Mouse (Mus musculus) hindbrain, embryonic 16.5 days (tissue): ENCODE results near the gene Nrxn3. TPM values are rescaled to one million over a fixed set of nuclear protein-coding genes. Genes with fewer than 3 reads are reported as not detected.

Source experiments
- ATAC-seq: fragments of 200-750 bp; cut with Nextera tagmentation; 2 replicates; pipeline ENCODE4 v1.8.0; 2017; ENCODE audit warnings: moderate TSS enrichment, moderate library complexity
- H3K27ac ChIP-seq: fragments of 300-500 bp; sonication (generic); 2 replicates; pipeline ENCODE4 v1.5.1; 2014; ENCODE audit warnings: low read depth, mild to moderate bottlenecking, control low read depth, low read length, moderate library complexity
- H3K27me3 ChIP-seq: fragments of 300-500 bp; sonication (generic); replicated peaks from 2 replicates; pipeline ENCODE4 v1.6.1; 2014; ENCODE audit warnings: low read length; ENCODE audit not compliant: control insufficient read depth, insufficient read depth
- H3K36me3 ChIP-seq: fragments of 300-500 bp; sonication (generic); 2 replicates; pipeline ENCODE4 v1.6.1; 2014; ENCODE audit warnings: mild to moderate bottlenecking, low read length, moderate library complexity, mixed read lengths; ENCODE audit not compliant: control insufficient read depth, insufficient read depth
- H3K4me1 ChIP-seq: fragments of 300-500 bp; sonication (generic); 2 replicates; pipeline ENCODE4 v1.6.1; 2014; ENCODE audit warnings: low read depth, low read length; ENCODE audit not compliant: control insufficient read depth, insufficient read depth
- H3K4me2 ChIP-seq: fragments of 300-500 bp; sonication (generic); 2 replicates; pipeline ENCODE4 v1.6.1; 2014; ENCODE audit warnings: mild to moderate bottlenecking, low read length, control low read depth, moderate library complexity
- H3K4me3 ChIP-seq: fragments of 300-500 bp; sonication (generic); 2 replicates; pipeline ENCODE4 v1.5.1; 2014; ENCODE audit warnings: mild to moderate bottlenecking, low read length, control low read depth, moderate library complexity
- H3K9ac ChIP-seq: fragments of 300-500 bp; sonication (generic); 2 replicates; pipeline ENCODE4 v1.6.1; 2014; ENCODE audit warnings: low read depth, mild to moderate bottlenecking, control low read depth, low read length, moderate library complexity
- H3K9me3 ChIP-seq: fragments of 300-500 bp; sonication (generic); 2 replicates; pipeline ENCODE4 v1.6.1; 2014; ENCODE audit warnings: mild to moderate bottlenecking, low read length, moderate library complexity; ENCODE audit not compliant: control insufficient read depth
- WGBS: fragments of 180-500 bp; shearing (Covaris S2); extraction: QIAGEN DNeasy Blood & Tissue Kit; methylation state at CpG from one replicate; pipeline ENCODE4 v1.1.7; 2014; 5-methylcytosine and 5-hydroxymethylcytosine counted together
- polyA plus RNA-seq: library from polyadenylated mRNA; unstranded; fragments of >200 nt; fragmentation: Nextera tagmentation; extraction: Ambion mirVana; gene quantifications from 2 replicates; pipeline ENCODE4 v1.2.1, GENCODE M21; 2015

The Nrxn3 gene
- polyA plus RNA-seq, 1 experiment from 2014 or later, result 99.6 TPM

DNA sequence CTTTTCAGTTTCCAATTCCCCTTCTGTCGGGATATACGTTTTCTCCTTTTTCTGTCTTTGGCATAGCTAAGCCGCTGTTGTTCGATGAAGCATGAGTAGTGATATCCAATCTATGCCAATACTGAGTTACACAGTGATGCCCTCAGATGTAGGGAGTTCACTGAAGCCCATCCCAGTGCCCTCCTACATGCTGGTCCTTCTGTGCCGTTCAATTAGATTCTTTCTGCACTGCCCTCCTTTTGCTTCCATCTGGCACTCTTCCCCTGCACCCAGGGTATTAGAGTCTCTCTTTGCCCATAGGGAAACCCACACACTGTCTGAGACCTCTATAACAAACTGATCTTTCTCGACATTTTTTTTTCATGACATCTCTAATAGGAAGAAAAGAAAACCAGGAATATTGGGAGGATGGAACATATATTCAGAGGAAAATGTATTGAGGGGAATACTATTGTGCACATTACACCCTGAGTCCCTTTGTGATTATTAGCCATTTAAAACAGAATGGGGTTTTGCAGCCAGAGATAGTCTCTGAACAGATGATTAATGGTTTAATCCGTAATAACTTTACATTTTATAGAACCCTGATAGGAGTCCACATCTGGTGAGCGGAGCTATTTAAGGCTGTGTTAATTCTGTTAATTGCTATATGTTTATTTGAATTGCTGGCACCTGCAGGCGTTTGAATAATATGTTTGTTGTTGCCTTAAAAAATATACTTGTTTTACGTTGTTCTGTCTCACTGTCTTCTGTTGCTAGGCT, 476.3 kb downstream of the Nrxn3 start:
- H3K36me3 ChIP-seq, result no peaks in the 10 kb centered on the region
- 64% methylated on average over 10 of the region's 10 CpGs for WGBS
- no peaks in the 10 kb centered on the region for H3K9me3 ChIP-seq
- H3K4me3 ChIP-seq, result no peak overlapping the region
- no peak overlapping the region for H3K9ac ChIP-seq
- H3K27ac ChIP-seq, result no peak overlapping the region
- no peaks in the 10 kb centered on the region for H3K4me1 ChIP-seq
- H3K4me2 ChIP-seq, result no peak overlapping the region
- no peaks in the 10 kb centered on the region for H3K27me3 ChIP-seq
- peak; percentile 60; the same call in 1 of the 2 replicates for ATAC-seq

- no peaks in the 10 kb centered on the region for H3K27me3 ChIP-seq
- no peaks in the 10 kb centered on the region for H3K9me3 ChIP-seq
- no peak overlapping the region for H3K9ac ChIP-seq
- no peak overlapping the region for H3K4me3 ChIP-seq
- no peaks in the 10 kb centered on the region for H3K36me3 ChIP-seq
- no peak for ATAC-seq
- no peak overlapping the region for H3K4me2 ChIP-seq
- 48% methylated on average over 2 of the region's 2 CpGs for WGBS
- H3K4me1 ChIP-seq, result no peaks in the 10 kb centered on the region
- no peak overlapping the region for H3K27ac ChIP-seq
These were observed 488.9 kb downstream of the Nrxn3 start for GRCm38 (mm10) chr12:89211608-89212007.

GRCm38 (mm10) chr12:89239826-89240225, 517.1 kb downstream of the Nrxn3 start:
- H3K4me1 ChIP-seq, result no peaks in the 10 kb centered on the region
- WGBS, result 61% methylated on average over 1 of the region's 1 CpGs
- ATAC-seq, result no peak

GRCm38 (mm10) chr12:89241554-89241953, 518.9 kb downstream of the Nrxn3 start:
- H3K27me3 ChIP-seq, result no peaks in the 10 kb centered on the region
- no peaks in the 10 kb centered on the region for H3K4me1 ChIP-seq
- H3K4me2 ChIP-seq, result no peak overlapping the region
- no peak for ATAC-seq
- no peaks in the 10 kb centered on the region for H3K36me3 ChIP-seq
- H3K27ac ChIP-seq, result no peak overlapping the region
- no peak overlapping the region for H3K4me3 ChIP-seq
- no peak overlapping the region for H3K9ac ChIP-seq
- no peaks in the 10 kb centered on the region for H3K9me3 ChIP-seq

More at GRCm38 (mm10) chr12:89239826-89240225, 517.1 kb downstream of the Nrxn3 start:
- no peaks in the 10 kb centered on the region for H3K9me3 ChIP-seq
- H3K9ac ChIP-seq, result no peak overlapping the region
- H3K4me3 ChIP-seq, result no peak overlapping the region
- no peak overlapping the region for H3K4me2 ChIP-seq
- H3K27me3 ChIP-seq, result no peaks in the 10 kb centered on the region
- no peaks in the 10 kb centered on the region for H3K36me3 ChIP-seq
- H3K27ac ChIP-seq, result no peak overlapping the region

DNA sequence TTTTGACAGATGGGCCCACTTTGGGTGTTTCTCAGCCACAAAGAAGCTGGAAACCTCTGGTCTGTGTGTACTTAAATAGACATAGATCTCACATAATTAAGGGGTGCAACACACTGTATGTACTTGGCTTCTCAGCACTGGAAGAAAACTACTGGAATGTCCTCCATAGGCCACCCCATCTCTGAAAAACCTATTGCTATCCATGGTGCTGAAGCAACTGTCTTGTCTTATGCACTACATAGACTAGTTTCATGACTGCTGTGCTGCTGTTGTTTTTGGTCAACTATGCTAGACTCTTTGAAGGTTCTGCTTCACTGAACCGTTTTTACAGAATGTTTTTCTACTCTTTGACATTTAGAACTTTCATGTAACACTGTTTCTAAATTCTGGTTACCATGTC, 519.8 kb downstream of the Nrxn3 start:
- Histone ChIP-seq H3K4me3 (no peak overlapping the region), H3K36me3 (no peaks in the 10 kb centered on the region), H3K4me2 (no peak overlapping the region), H3K9me3 (no peaks in the 10 kb centered on the region), H3K27ac (no peak overlapping the region), H3K27me3 (no peaks in the 10 kb centered on the region), H3K4me1 (no peaks in the 10 kb centered on the region), H3K9ac (no peak overlapping the region)
- no peak for ATAC-seq
- WGBS, result 53% methylated on average over 1 of the region's 1 CpGs

DNA sequence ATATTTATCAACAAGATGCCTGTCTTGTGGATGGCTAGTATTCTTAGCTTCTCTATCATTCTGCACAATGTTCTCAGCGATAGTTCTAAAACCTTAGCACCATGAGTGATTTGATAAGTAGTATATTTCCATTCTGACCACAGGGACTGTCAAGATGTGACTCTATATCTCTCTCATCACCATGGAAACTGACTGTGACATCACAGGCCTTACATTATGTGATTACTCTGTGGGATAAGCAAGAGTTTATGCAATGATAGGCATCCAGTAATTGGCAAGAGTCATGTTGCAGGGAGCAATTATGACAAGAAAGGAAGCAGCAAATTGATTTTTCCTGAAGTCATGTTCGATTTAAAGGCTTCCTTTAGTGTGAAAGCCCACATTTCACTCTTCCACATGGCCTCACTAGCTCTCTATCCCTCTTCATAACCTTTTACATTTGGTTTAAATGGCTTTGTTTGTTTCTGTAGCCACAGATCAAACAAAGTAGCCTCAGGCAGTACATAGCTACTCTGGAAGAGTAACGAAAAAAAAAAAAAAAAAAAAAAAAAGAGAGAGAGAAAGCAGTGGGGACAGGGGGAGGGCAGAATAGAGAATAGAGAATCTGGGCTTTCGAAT, 532.7 kb downstream of the Nrxn3 start:
- Histone ChIP-seq H3K4me1 (no peaks in the 10 kb centered on the region), H3K9ac (no peak overlapping the region), H3K9me3 (no peaks in the 10 kb centered on the region), H3K4me2 (no peak overlapping the region), H3K4me3 (no peak overlapping the region), H3K27ac (no peak overlapping the region), H3K27me3 (no peaks in the 10 kb centered on the region), H3K36me3 (no peaks in the 10 kb centered on the region)
- 45% methylated on average over 4 of the region's 4 CpGs for WGBS
- no peak for ATAC-seq

DNA sequence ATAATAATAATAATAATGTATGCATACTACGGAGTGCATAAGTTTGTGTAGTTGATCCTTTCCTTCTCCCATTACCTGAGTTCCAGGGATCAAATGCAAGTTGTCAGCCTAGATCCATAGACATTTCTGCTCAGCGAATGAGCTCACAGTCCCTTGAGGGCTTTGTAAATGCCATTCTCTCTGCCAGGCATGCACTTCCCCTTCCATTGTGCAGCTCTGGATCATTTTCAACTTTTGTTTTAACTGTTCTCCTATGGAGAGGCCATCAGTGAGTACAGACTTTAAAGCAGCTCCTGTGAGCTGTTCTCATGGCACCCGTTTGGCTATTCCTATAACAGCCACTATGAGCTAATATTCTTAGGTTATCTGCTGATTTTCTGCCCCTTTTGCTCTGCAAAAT, 536.2 kb downstream of the Nrxn3 start:
- Histone ChIP-seq H3K27me3 (no peaks in the 10 kb centered on the region), H3K4me2 (no peak overlapping the region), H3K27ac (no peak overlapping the region), H3K4me3 (no peak overlapping the region), H3K4me1 (no peaks in the 10 kb centered on the region), H3K9me3 (no peaks in the 10 kb centered on the region), H3K9ac (no peak overlapping the region), H3K36me3 (no peaks in the 10 kb centered on the region)
- ATAC-seq, result no peak
- WGBS, result 59% methylated on average over 3 of the region's 3 CpGs

DNA sequence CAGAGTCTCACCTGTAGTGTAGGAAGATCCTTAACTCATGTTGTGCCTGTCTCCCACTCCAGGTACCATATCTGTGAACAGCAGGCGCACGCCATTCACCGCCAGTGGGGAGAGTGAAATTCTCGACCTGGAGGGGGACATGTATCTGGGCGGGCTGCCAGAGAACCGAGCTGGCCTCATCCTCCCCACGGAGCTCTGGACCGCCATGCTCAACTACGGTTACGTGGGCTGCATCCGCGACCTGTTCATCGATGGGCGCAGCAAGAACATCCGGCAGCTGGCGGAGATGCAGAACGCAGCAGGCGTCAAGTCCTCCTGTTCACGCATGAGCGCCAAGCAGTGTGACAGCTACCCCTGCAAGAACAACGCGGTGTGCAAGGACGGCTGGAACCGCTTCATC, 537.4 kb downstream of the Nrxn3 start:
- Histone ChIP-seq H3K36me3 (no peaks in the 10 kb centered on the region), H3K4me2 (no peak overlapping the region), H3K4me3 (no peak overlapping the region), H3K4me1 (no peaks in the 10 kb centered on the region), H3K9me3 (no peaks in the 10 kb centered on the region), H3K27ac (no peak overlapping the region), H3K27me3 (no peaks in the 10 kb centered on the region), H3K9ac (no peak overlapping the region)
- 92% methylated on average over 24 of the region's 24 CpGs for WGBS
- ATAC-seq, result no peak

GRCm38 (mm10) chr12:89262261-89262660, 539.6 kb downstream of the Nrxn3 start:
- WGBS, result 69% methylated on average over 1 of the region's 1 CpGs
- no peak overlapping the region for H3K27ac ChIP-seq
- ATAC-seq, result no peak

More at GRCm38 (mm10) chr12:89262261-89262660, 539.6 kb downstream of the Nrxn3 start:
- H3K9me3 ChIP-seq, result no peaks in the 10 kb centered on the region
- no peak overlapping the region for H3K9ac ChIP-seq
- no peaks in the 10 kb centered on the region for H3K27me3 ChIP-seq
- H3K4me3 ChIP-seq, result no peak overlapping the region
- H3K4me1 ChIP-seq, result no peaks in the 10 kb centered on the region
- no peak overlapping the region for H3K4me2 ChIP-seq
- no peaks in the 10 kb centered on the region for H3K36me3 ChIP-seq
